Mouse (Mus musculus) spleen, postnatal 36 days (tissue): Measurements from ENCODE around the gene Tmem8b.

Experiments
- DNase-seq, 2 experiments: peaks; one replicate each; pipeline ENCODE4 v3.0.0; 2022; ENCODE audit warnings: low spot score in 2 of 2, mixed read lengths in 1 of 2

The Tmem8b gene

GRCm38 (mm10) chr4:43713652-43714219 is 45.0 kb downstream of the Tmem8b start:
- DNase-seq = no peak

- DNase-seq = no peak
Measured at GRCm38 (mm10) chr4:43720491-43721228, 51.9 kb downstream of the Tmem8b start.

GRCm38 (mm10) chr4:43722191-43722590 is 53.4 kb downstream of the Tmem8b start:
- no peak for DNase-seq

- no peak for DNase-seq
Measured at GRCm38 (mm10) chr4:43724764-43725163, 56.0 kb downstream of the Tmem8b start.

GRCm38 (mm10) chr4:43726228-43726993 is 57.6 kb downstream of the Tmem8b start:
- DNase-seq = no peak

GRCm38 (mm10) chr4:43726995-43727394 is 58.2 kb downstream of the Tmem8b start, which contains the start of gene Hrct1:
Gene Hrct1 (plus strand): TSS chr4:43727188.
- DNase-seq = peak; percentile 11 to 14

- no peak for DNase-seq
Measured at GRCm38 (mm10) chr4:43727718-43728575, 59.2 kb downstream of the Tmem8b start.

- DNase-seq = no peak
Measured at GRCm38 (mm10) chr4:43728576-43728954, 59.8 kb downstream of the Tmem8b start.

- DNase-seq = no peak
Measured at GRCm38 (mm10) chr4:43729126-43729525, 60.4 kb downstream of the Tmem8b start.

- DNase-seq = no peak
Measured at GRCm38 (mm10) chr4:43729794-43730550, 61.2 kb downstream of the Tmem8b start, which contains the start of gene Spaar. Gene Spaar (plus strand): TSS chr4:43730034.

GRCm38 (mm10) chr4:43730750-43731297 is 62.1 kb downstream of the Tmem8b start:
- DNase-seq = no peak

- DNase-seq = no peak
Measured at GRCm38 (mm10) chr4:43732171-43732570, 63.4 kb downstream of the Tmem8b start.

- no peak for DNase-seq
Measured at GRCm38 (mm10) chr4:43733186-43733585, 64.4 kb downstream of the Tmem8b start.

GRCm38 (mm10) chr4:43737144-43737543 is 68.4 kb downstream of the Tmem8b start:
- DNase-seq = no peak

- no peak for DNase-seq
Measured at GRCm38 (mm10) chr4:43738989-43739674, 70.4 kb downstream of the Tmem8b start.

GRCm38 (mm10) chr4:43741526-43741925 is 72.8 kb downstream of the Tmem8b start:
- no peak for DNase-seq
